Mouse (Mus musculus): ENCODE measurements around the gene Clic4. TPM values are rescaled to one million over a fixed set of nuclear protein-coding genes. Genes with fewer than 3 reads are reported as not detected.

Clic4 gene
- polyA plus RNA-seq, 1 experiment, result 25.3 TPM

GRCm38 (mm10) chr4:135241669-135242068, 30.9 kb downstream of the Clic4 start:
- WGBS, result 25% methylated on average over 5 of the region's 5 CpGs
- DNase-seq (ENCODE audit: low read depth, low spot score), result no peak

GRCm38 (mm10) chr4:135241106-135241505, 31.5 kb downstream of the Clic4 start:
- DNase-seq (ENCODE audit: low read depth, low spot score), result no peak
- WGBS, result 65% methylated on average over 5 of the region's 5 CpGs

- WGBS, result 51% methylated on average over 3 of the region's 3 CpGs
Measured at GRCm38 (mm10) chr4:135240329-135240728, 32.3 kb downstream of the Clic4 start.

GRCm38 (mm10) chr4:135238706-135239510, 33.7 kb downstream of the Clic4 start:
- no peak for DNase-seq (ENCODE audit: low read depth, low spot score)
- 61% methylated on average over 13 of the region's 13 CpGs for WGBS

More at GRCm38 (mm10) chr4:135240329-135240728, 32.3 kb downstream of the Clic4 start:
- no peak for DNase-seq (ENCODE audit: low read depth, low spot score)

GRCm38 (mm10) chr4:135236658-135237057, 36.0 kb downstream of the Clic4 start:
- no peak for DNase-seq (ENCODE audit: low read depth, low spot score)
- WGBS, result 90% methylated on average over 4 of the region's 4 CpGs

- no peak for DNase-seq (ENCODE audit: low read depth, low spot score)
- 60% methylated on average over 8 of the region's 8 CpGs for WGBS
Measured at GRCm38 (mm10) chr4:135235546-135235945, 37.1 kb downstream of the Clic4 start.

- WGBS, result 76% methylated on average over 5 of the region's 5 CpGs
- no peak for DNase-seq (ENCODE audit: low read depth, low spot score)
Measured at GRCm38 (mm10) chr4:135232563-135232962, 40.1 kb downstream of the Clic4 start.

- DNase-seq (ENCODE audit: low read depth, low spot score), result no peak
- WGBS, result 74% methylated on average over 5 of the region's 5 CpGs
Measured at GRCm38 (mm10) chr4:135231543-135231942, 41.1 kb downstream of the Clic4 start.

- 78% methylated on average over 3 of the region's 3 CpGs for WGBS
- no peak for DNase-seq (ENCODE audit: low read depth, low spot score)
Measured at GRCm38 (mm10) chr4:135231136-135231535, 41.5 kb downstream of the Clic4 start.

- no peak for DNase-seq (ENCODE audit: low read depth, low spot score)
- 75% methylated on average over 5 of the region's 5 CpGs for WGBS
Measured at GRCm38 (mm10) chr4:135230661-135231060, 42.0 kb downstream of the Clic4 start.

GRCm38 (mm10) chr4:135229871-135230270, 42.7 kb downstream of the Clic4 start:
- DNase-seq (ENCODE audit: low read depth, low spot score), result no peak
- whole genome bisulfite sequencing, result 55% methylated on average over 4 of the region's 4 CpGs

- DNase-seq (ENCODE audit: low read depth, low spot score), result no peak
- WGBS, result 72% methylated on average over 3 of the region's 3 CpGs
Measured at GRCm38 (mm10) chr4:135228136-135228535, 44.5 kb downstream of the Clic4 start.

GRCm38 (mm10) chr4:135226008-135226667, 46.5 kb downstream of the Clic4 start:
- WGBS, result 93% methylated on average over 12 of the region's 12 CpGs
- no peak for DNase-seq (ENCODE audit: low read depth, low spot score)

GRCm38 (mm10) chr4:135223808-135224207, 48.8 kb downstream of the Clic4 start:
- DNase-seq (ENCODE audit: low read depth, low spot score), result no peak
- WGBS, result 93% methylated on average over 9 of the region's 9 CpGs

GRCm38 (mm10) chr4:135221632-135222407, 50.8 kb downstream of the Clic4 start:
- 72% methylated on average over 12 of the region's 12 CpGs for WGBS

GRCm38 (mm10) chr4:135220641-135221040, 52.0 kb downstream of the Clic4 start:
- 76% methylated on average over 3 of the region's 3 CpGs for WGBS
- DNase-seq (ENCODE audit: low read depth, low spot score), result no peak

More at GRCm38 (mm10) chr4:135221632-135222407, 50.8 kb downstream of the Clic4 start:
- DNase-seq (ENCODE audit: low read depth, low spot score), result no peak

GRCm38 (mm10) chr4:135219652-135220051, 53.0 kb downstream of the Clic4 start:
- 40% methylated on average over 4 of the region's 4 CpGs for WGBS
- DNase-seq (ENCODE audit: low read depth, low spot score), result peak; percentile 44

GRCm38 (mm10) chr4:135209846-135210245, 62.8 kb downstream of the Clic4 start:
- DNase-seq (ENCODE audit: low read depth, low spot score), result no peak
- 82% methylated on average over 2 of the region's 2 CpGs for WGBS

GRCm38 (mm10) chr4:135205711-135206600, 66.7 kb downstream of the Clic4 start:
- DNase-seq (ENCODE audit: low read depth, low spot score), result peak; percentile 43

More at GRCm38 (mm10) chr4:135205711-135206600, 66.7 kb downstream of the Clic4 start:
- 7% methylated on average over 47 of the region's 47 CpGs for WGBS
